Comparison of ENCODE assay signal across 8 mouse cellular contexts in genomic region chr9:114401685-114402080, GRCm38 (mm10). TPM values are rescaled to one million over a fixed set of nuclear protein-coding genes. Genes with fewer than 3 reads are reported as not detected.
A peak's percentile ranks its signal among the peaks of the same experiment; 100 is the strongest.
DNase-seq lines count a peak whose midpoint lies in the region; ATAC-seq and TF ChIP-seq lines count a peak whose summit lies in the region.

No protein-coding gene starts in this region.

- H3K4me2 ChIP-seq in embryonic facial prominence, embryonic 15.5 days (replicated peaks), result peak overlapping the region; percentile 76
- peak overlapping the region; percentile 73 for H3K4me2 ChIP-seq in stomach, postnatal 0 days (replicated peaks; ENCODE audit: low read depth)

- H3K9me3 ChIP-seq in heart, embryonic 10.5 days, result no peaks in the 10 kb centered on the region
- H3K9me3 ChIP-seq in G1E (replicated peaks), result peaks cover 12% of the 10 kb centered on the region
- no peaks in the 10 kb centered on the region for H3K9me3 ChIP-seq in embryonic facial prominence, embryonic 15.5 days (replicated peaks)
- H3K9me3 ChIP-seq in stomach, postnatal 0 days (ENCODE audit: control insufficient read depth, low read length), result 0 out of 2 replicates have a peak, but pooled peaks cover 6% of the 10 kb centered on the region

- intact Hi-C loops in heart, postnatal 14 days (cut with DNase I), result no loop called here

- ATAC-seq in G1E (ENCODE audit: extremely low read depth, insufficient number of reproducible peaks, low FRiP score, poor library complexity, severe bottlenecking), result peak; percentile 43
- ATAC-seq in embryonic facial prominence, embryonic 15.5 days (ENCODE audit: insufficient number of reproducible peaks, low FRiP score, low TSS enrichment, low read depth), result no peak
- ATAC-seq in stomach, postnatal 0 days (ENCODE audit: low FRiP score, low TSS enrichment), result peak; percentile 13; the same call in 1 of the 2 replicates

- 4% methylated on average over 16 of the region's 16 CpGs for WGBS in heart, embryonic 10.5 days
- WGBS in embryonic facial prominence, embryonic 15.5 days, result 3% methylated on average over 16 of the region's 16 CpGs
- 2% methylated on average over 16 of the region's 16 CpGs for WGBS in stomach, postnatal 0 days

- peaks cover 27% of the 10 kb centered on the region for H3K36me3 ChIP-seq in heart, embryonic 10.5 days
- H3K36me3 ChIP-seq in G1E (replicated peaks), result peaks cover 37% of the 10 kb centered on the region
- H3K36me3 ChIP-seq in embryonic facial prominence, embryonic 15.5 days, result peaks cover 22% of the 10 kb centered on the region
- peaks cover 18% of the 10 kb centered on the region for H3K36me3 ChIP-seq in stomach, postnatal 0 days (ENCODE audit: control insufficient read depth, insufficient read depth, low read length)

- no peak for TF ChIP-seq EP300 in stomach, postnatal 0 days (optimal IDR thresholded peaks at IDR 0.05)

- peak overlapping the region; percentile 88 for H3K9ac ChIP-seq in embryonic facial prominence, embryonic 15.5 days
- H3K9ac ChIP-seq in stomach, postnatal 0 days (ENCODE audit: low read length), result peak overlapping the region; percentile 95

- peak overlapping the region; percentile 93 for H3K27ac ChIP-seq in heart, embryonic 10.5 days
- peak overlapping the region; percentile 96 for H3K27ac ChIP-seq in embryonic facial prominence, embryonic 15.5 days (replicated peaks)
- peak overlapping the region; percentile 97 for H3K27ac ChIP-seq in stomach, postnatal 0 days (replicated peaks)

- no peak for DNase-seq in heart, embryonic 10.5 days (ENCODE audit: low spot score)
- no peak for DNase-seq in heart, postnatal 14 days
- DNase-seq in G1E (ENCODE audit: low spot score), result peak; percentile 55
- peak; percentile 63 to 74 for DNase-seq in kidney, adult 8-10 months
- peak; percentile 40 for DNase-seq in lung, postnatal 36 days
- DNase-seq in stomach, postnatal 0 days (ENCODE audit: low spot score), result peak; percentile 60
- no peak for DNase-seq in adrenal gland, adult 2 months

- no peak for TF ChIP-seq CTCF in G1E (IDR thresholded peaks at IDR 0.05; ENCODE audit: low read depth, low read length)
- TF ChIP-seq CTCF in stomach, postnatal 0 days (IDR thresholded peaks at IDR 0.05; ENCODE audit: low read depth), result peak; percentile 61

- peak overlapping the region; percentile 97 for H3K4me3 ChIP-seq in heart, embryonic 10.5 days
- H3K4me3 ChIP-seq in G1E (ENCODE audit: low read depth, low read length), result peak overlapping the region; percentile 98
- peak overlapping the region; percentile 91 for H3K4me3 ChIP-seq in embryonic facial prominence, embryonic 15.5 days (replicated peaks)
- H3K4me3 ChIP-seq in stomach, postnatal 0 days (ENCODE audit: low read depth, low read length), result peak overlapping the region; percentile 92

- H3K27me3 ChIP-seq in heart, embryonic 10.5 days (ENCODE audit: insufficient read depth, poor library complexity, severe bottlenecking), result no peaks in the 10 kb centered on the region
- H3K27me3 ChIP-seq in G1E (ENCODE audit: insufficient read depth, low read length), result no peaks in the 10 kb centered on the region
- no peaks in the 10 kb centered on the region for H3K27me3 ChIP-seq in embryonic facial prominence, embryonic 15.5 days
- no peaks in the 10 kb centered on the region for H3K27me3 ChIP-seq in stomach, postnatal 0 days (ENCODE audit: control insufficient read depth, insufficient read depth, low read length)

- H3K4me1 ChIP-seq in heart, embryonic 10.5 days, result peaks cover 13% of the 10 kb centered on the region
- H3K4me1 ChIP-seq in G1E (ENCODE audit: insufficient read depth, low read depth, low read length), result peaks cover 28% of the 10 kb centered on the region
- H3K4me1 ChIP-seq in embryonic facial prominence, embryonic 15.5 days, result peaks cover 12% of the 10 kb centered on the region
- 0 out of 2 replicates have a peak, but pooled peaks cover 2% of the 10 kb centered on the region for H3K4me1 ChIP-seq in stomach, postnatal 0 days (replicated peaks; ENCODE audit: control insufficient read depth, insufficient read depth)

RNA-seq across cellular contexts. Expression of gene Tmppe, which starts 0.8 kb away (rescaled TPM):
- polyA plus RNA-seq in heart, embryonic 10.5 days (2016; fragmentation: Nextera tagmentation; extraction: Ambion mirVana), result 11.5 and 14.6 TPM in 2 replicates
- total RNA-seq in heart, postnatal 14 days (2021), result 1 to 10 TPM; 4.5 to 4.8 TPM
- total RNA-seq in G1E (2014; fragmentation: Nextera tagmentation) (4.6 and 6.2 TPM in 2 replicates), G1E (2017) (7.7 and 9.8 TPM in 2 replicates)
- polyA plus RNA-seq in G1E (2012), result 3.5 and 4.6 TPM in 2 replicates
- polyA plus RNA-seq in embryonic facial prominence, embryonic 15.5 days (2015; fragmentation: Nextera tagmentation; extraction: Ambion mirVana), result 10.6 and 10.9 TPM in 2 replicates
- 5.7 and 5.8 TPM in 2 replicates for polyA plus RNA-seq in stomach, postnatal 0 days (2015; fragmentation: Nextera tagmentation; extraction: Ambion mirVana)
- total RNA-seq in adrenal gland, adult 2 months (2021), result 1 to 10 TPM; 5.3 to 7.7 TPM
- 6.2 and 7.1 TPM in 2 replicates for polyA plus RNA-seq in adrenal gland, adult 2 months (2012; rRNA removed)

RNA-seq across cellular contexts. Expression of gene Glb1, which starts 0.8 kb away (rescaled TPM):
- polyA plus RNA-seq in heart, embryonic 10.5 days (2016; fragmentation: Nextera tagmentation; extraction: Ambion mirVana), result 33.5 and 45.1 TPM in 2 replicates
- 10 to 100 TPM; 18.5 to 19.2 TPM for total RNA-seq in heart, postnatal 14 days (2021)
- total RNA-seq in G1E (2014; fragmentation: Nextera tagmentation) (18.8 and 26.6 TPM in 2 replicates), G1E (2017) (21.0 and 21.9 TPM in 2 replicates)
- 5.4 and 7.6 TPM in 2 replicates for polyA plus RNA-seq in G1E (2012)
- 35.7 and 37.3 TPM in 2 replicates for polyA plus RNA-seq in embryonic facial prominence, embryonic 15.5 days (2015; fragmentation: Nextera tagmentation; extraction: Ambion mirVana)
- 27.1 and 28.2 TPM in 2 replicates for polyA plus RNA-seq in stomach, postnatal 0 days (2015; fragmentation: Nextera tagmentation; extraction: Ambion mirVana)
- 10 to 100 TPM; 30.9 to 34.1 TPM for total RNA-seq in adrenal gland, adult 2 months (2021)
- 30.8 and 42.0 TPM in 2 replicates for polyA plus RNA-seq in adrenal gland, adult 2 months (2012; rRNA removed)

RNA-seq across cellular contexts. Expression of gene Crtap, which starts 11.2 kb away (rescaled TPM):
- polyA plus RNA-seq in heart, embryonic 10.5 days (2016; fragmentation: Nextera tagmentation; extraction: Ambion mirVana), result 92.4 and 124 TPM in 2 replicates
- 10 to 100 TPM; 35.4 to 41.3 TPM for total RNA-seq in heart, postnatal 14 days (2021)
- total RNA-seq in G1E (2014; fragmentation: Nextera tagmentation), result 14.9 and 17.9 TPM in 2 replicates
- 11.0 and 12.6 TPM in 2 replicates for total RNA-seq in G1E (2017)
- polyA plus RNA-seq in G1E (2012), result 5.5 and 7.6 TPM in 2 replicates
- polyA plus RNA-seq in embryonic facial prominence, embryonic 15.5 days (2015; fragmentation: Nextera tagmentation; extraction: Ambion mirVana), result 198 and 204 TPM in 2 replicates
- 76.3 and 85.5 TPM in 2 replicates for polyA plus RNA-seq in stomach, postnatal 0 days (2015; fragmentation: Nextera tagmentation; extraction: Ambion mirVana)
- total RNA-seq in adrenal gland, adult 2 months (2021), result 100 to 1,000 TPM; 102 to 103 TPM
- 405 and 495 TPM in 2 replicates for polyA plus RNA-seq in adrenal gland, adult 2 months (2012; rRNA removed)

Comparison
In these comparisons a context has a peak if more than half of its experiments do, and no peak if none do; other contexts are left out.
1. DNase-seq: peak in G1E (single experiment), kidney, adult 8-10 months (2 of 2), lung, postnatal 36 days (single experiment) and stomach, postnatal 0 days (single experiment); none in heart, embryonic 10.5 days (single experiment), heart, postnatal 14 days (0 of 2) and adrenal gland, adult 2 months (single experiment).
2. Peak in every context shown above with its lines, with median percentiles within 50 percentile points of each other: H3K27ac ChIP-seq and H3K4me3 ChIP-seq.